Mouse (Mus musculus) lung, postnatal 0 days (tissue): ENCODE measurements at regions not wholly inside any gene's neighbourhood (a gene's known extent, or its start where the extent isn't known, plus 50 kb on each side); places are given as distances from the start of the nearest gene placed in this dataset.

Experiments used
- ATAC-seq: fragments of 200-750 bp; cut with Nextera tagmentation; 2 replicates; pipeline ENCODE4 v1.8.0; 2017; ENCODE audit warnings: moderate library complexity
- DNase-seq: peaks from one replicate; pipeline ENCODE4 v3.0.0-alpha.2; 2016; ENCODE audit warnings: low spot score
- H3K27ac ChIP-seq: fragments of 300-500 bp; sonication (generic); 2 replicates; pipeline ENCODE4 v1.5.1; 2014; ENCODE audit warnings: antibody characterized with exemption, mild to moderate bottlenecking, low read length, mixed read lengths
- H3K27me3 ChIP-seq: fragments of 300-500 bp; sonication (generic); replicated peaks from 2 replicates; pipeline ENCODE4 v1.6.1; 2014; ENCODE audit warnings: low read length, mixed read lengths; ENCODE audit not compliant: insufficient read depth
- H3K36me3 ChIP-seq: fragments of 300-500 bp; sonication (generic); 2 replicates; pipeline ENCODE4 v1.6.1; 2014; ENCODE audit warnings: low read length, mixed read lengths; ENCODE audit not compliant: insufficient read depth
- H3K4me1 ChIP-seq: fragments of 300-500 bp; sonication (generic); 2 replicates; pipeline ENCODE4 v1.6.1; 2014; ENCODE audit warnings: antibody characterized with exemption, low read depth, low read length, mixed read lengths; ENCODE audit not compliant: insufficient read depth
- H3K4me2 ChIP-seq: fragments of 300-500 bp; sonication (generic); replicated peaks from 2 replicates; pipeline ENCODE4 v1.6.1; 2014; ENCODE audit warnings: low read depth, mild to moderate bottlenecking, low read length, moderate library complexity, mixed read lengths
- H3K4me3 ChIP-seq: fragments of 300-500 bp; sonication (generic); 2 replicates; pipeline ENCODE4 v1.5.1; 2014; ENCODE audit warnings: low read depth, low read length
- H3K9ac ChIP-seq: fragments of 300-500 bp; sonication (generic); replicated peaks from 2 replicates; pipeline ENCODE4 v1.6.1; 2014; ENCODE audit warnings: low read depth, mild to moderate bottlenecking
- H3K9me3 ChIP-seq: fragments of 300-500 bp; sonication (generic); 2 replicates; pipeline ENCODE4 v1.6.1; 2016; ENCODE audit warnings: low read length, mixed read lengths
- CTCF ChIP-seq: IDR thresholded peaks from 2 replicates; pipeline ENCODE4 v1.5.1; 2016; ENCODE audit warnings: antibody characterized with exemption, mild to moderate bottlenecking
- EP300 ChIP-seq: IDR thresholded peaks from 2 replicates; pipeline ENCODE4 v1.6.1; 2016; ENCODE audit warnings: antibody characterized with exemption, mild to moderate bottlenecking, control low read depth
- WGBS: fragments of 180-500 bp; shearing (Covaris S2); extraction: QIAGEN DNeasy Blood & Tissue Kit; methylation state at CpG from one replicate; pipeline ENCODE4 v1.1.7; 2014; 5-methylcytosine and 5-hydroxymethylcytosine counted together

DNA sequence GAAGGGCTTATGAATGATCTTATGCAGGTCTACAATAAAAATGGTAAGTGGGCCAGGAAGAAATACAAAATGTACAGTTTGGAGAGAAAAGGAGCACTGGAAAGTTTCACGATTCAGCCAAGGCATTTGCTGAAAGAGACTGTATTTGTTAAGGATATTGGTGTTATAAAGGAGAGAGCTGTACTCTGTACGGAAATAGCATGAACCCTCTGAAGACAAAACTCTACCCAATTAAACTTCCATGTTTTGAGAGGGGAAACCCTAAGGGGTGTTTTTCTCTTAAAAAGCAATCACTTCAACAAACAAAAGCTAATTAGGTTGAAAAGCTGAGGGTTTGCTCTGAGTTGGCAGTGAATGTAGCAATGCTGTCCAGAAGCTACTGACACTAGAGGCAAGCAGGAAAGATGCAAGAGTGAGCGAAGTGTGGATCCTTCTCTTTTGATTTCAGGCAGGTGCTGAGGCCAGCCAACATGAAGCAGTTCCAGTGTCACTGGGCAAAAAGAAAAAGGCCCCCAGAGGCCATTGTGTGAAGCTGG lies 378.2 kb downstream of the Prdm13 start:
- no peaks in the 10 kb centered on the region for H3K36me3 ChIP-seq
- no peaks in the 10 kb centered on the region for H3K9me3 ChIP-seq
- H3K27me3 ChIP-seq, result no peaks in the 10 kb centered on the region
- no peak overlapping the region for H3K27ac ChIP-seq
- H3K4me1 ChIP-seq, result no peaks in the 10 kb centered on the region
- DNase-seq, result no peak
- no peak for ATAC-seq
- no peak overlapping the region for H3K4me3 ChIP-seq
- no peak overlapping the region for H3K4me2 ChIP-seq
- TF ChIP-seq CTCF (no peak), EP300 (no peak)
- 82% methylated on average over 3 of the region's 3 CpGs for WGBS
- H3K9ac ChIP-seq, result no peak overlapping the region

DNA sequence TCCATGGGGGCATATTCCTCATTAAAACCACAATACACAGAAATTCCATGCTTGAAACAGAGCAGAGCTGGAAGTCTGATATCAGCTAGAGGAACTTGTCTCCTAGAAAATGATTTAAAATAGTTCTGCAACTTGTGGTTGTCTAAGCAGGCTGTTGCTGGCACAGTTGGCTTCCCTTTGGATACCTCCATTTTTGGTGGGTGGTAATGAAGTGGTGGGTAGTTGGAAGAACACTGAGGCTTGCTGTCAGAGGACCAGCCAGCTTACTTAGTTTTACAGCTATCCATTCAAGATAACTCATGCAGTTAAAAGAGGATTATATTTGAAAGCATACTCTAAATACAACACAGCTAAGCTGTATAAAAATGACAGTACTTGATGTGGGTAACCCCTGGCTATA lies 385.6 kb downstream of the Prdm13 start:
- DNase-seq, result no peak
- Histone ChIP-seq H3K9ac (no peak overlapping the region), H3K27ac (no peak overlapping the region), H3K4me1 (no peaks in the 10 kb centered on the region), H3K4me2 (no peak overlapping the region), H3K9me3 (no peaks in the 10 kb centered on the region), H3K27me3 (no peaks in the 10 kb centered on the region), H3K36me3 (no peaks in the 10 kb centered on the region), H3K4me3 (no peak overlapping the region)
- ATAC-seq, result no peak
- TF ChIP-seq CTCF, result no peak
- no peak for TF ChIP-seq EP300

DNA sequence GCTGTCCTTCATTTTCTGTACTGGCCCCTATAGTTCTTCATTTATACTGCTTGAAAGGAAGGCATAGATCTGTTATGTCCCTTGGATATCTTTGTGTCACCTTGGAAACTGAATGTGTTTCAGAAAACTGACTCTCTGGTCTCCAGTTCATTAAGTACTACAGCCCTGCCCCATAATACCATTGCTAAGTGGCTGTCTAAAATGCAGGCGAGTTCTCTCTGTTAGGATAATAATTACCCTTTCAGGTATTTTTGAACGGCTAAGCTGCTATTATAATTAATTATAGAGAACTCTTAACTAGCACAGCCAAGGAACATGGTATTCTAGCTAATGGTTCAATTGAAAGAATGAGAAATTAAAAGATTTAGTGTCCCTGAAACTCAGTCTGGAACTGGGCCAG lies 418.5 kb downstream of the Prdm13 start:
- Histone ChIP-seq H3K9ac (no peak overlapping the region), H3K4me1 (no peaks in the 10 kb centered on the region), H3K27ac (no peak overlapping the region), H3K9me3 (no peaks in the 10 kb centered on the region), H3K36me3 (no peaks in the 10 kb centered on the region), H3K27me3 (no peaks in the 10 kb centered on the region), H3K4me2 (no peak overlapping the region), H3K4me3 (no peak overlapping the region)
- ATAC-seq, result no peak
- WGBS, result 63% methylated on average over 2 of the region's 2 CpGs
- no peak for TF ChIP-seq EP300
- no peak for TF ChIP-seq CTCF
- DNase-seq, result no peak

DNA sequence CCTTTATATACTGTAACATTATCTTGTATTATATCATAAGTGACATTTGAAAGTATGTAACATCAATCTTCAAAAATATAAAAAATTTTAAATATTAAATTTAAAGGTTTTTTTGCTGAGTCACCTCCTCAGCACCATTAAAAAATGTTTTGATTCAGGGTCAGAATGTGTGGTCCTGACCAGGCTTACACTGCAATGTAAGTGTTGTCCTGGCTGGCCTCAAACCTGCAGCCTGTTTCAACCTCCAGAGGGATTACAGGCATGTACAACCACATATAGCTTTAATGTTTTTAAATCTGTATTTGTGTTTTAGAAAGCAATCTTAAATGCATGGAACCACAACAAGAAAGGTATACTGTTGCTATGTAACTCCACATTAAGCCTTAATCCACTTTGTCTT lies 418.9 kb downstream of the Prdm13 start:
- Histone ChIP-seq H3K36me3 (no peaks in the 10 kb centered on the region), H3K27me3 (no peaks in the 10 kb centered on the region), H3K4me3 (no peak overlapping the region), H3K9ac (no peak overlapping the region), H3K9me3 (no peaks in the 10 kb centered on the region), H3K4me2 (no peak overlapping the region), H3K27ac (no peak overlapping the region), H3K4me1 (no peaks in the 10 kb centered on the region)
- no peak for ATAC-seq
- TF ChIP-seq EP300 (no peak), CTCF (no peak)
- no peak for DNase-seq

DNA sequence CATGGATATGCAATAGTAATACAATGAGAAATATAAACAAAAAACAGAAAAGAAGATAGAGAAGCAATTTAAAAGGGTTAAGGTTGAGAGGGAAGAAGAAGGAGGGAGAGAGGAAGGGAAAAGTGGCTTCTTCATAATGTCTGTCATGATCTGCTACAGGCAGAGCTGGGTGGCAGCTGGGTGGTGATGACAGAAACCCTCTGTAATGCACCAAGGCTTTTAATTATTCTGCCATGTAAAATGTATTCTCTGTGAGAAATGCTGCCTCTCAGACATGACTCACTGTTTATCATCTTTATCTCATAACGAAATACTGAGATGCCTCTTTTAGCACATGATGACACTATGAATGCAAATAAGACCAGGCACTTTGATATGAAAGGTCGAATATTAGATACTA lies 435.4 kb downstream of the Prdm13 start:
- H3K27ac ChIP-seq, result no peak overlapping the region
- H3K36me3 ChIP-seq, result no peaks in the 10 kb centered on the region
- no peaks in the 10 kb centered on the region for H3K27me3 ChIP-seq
- no peak overlapping the region for H3K4me2 ChIP-seq
- H3K9ac ChIP-seq, result no peak overlapping the region
- H3K4me3 ChIP-seq, result no peak overlapping the region
- 53% methylated on average over 2 of the region's 2 CpGs for WGBS
- DNase-seq (no peak), ATAC-seq (no peak)
- no peak for TF ChIP-seq EP300
- no peaks in the 10 kb centered on the region for H3K4me1 ChIP-seq
- H3K9me3 ChIP-seq, result no peaks in the 10 kb centered on the region

DNA sequence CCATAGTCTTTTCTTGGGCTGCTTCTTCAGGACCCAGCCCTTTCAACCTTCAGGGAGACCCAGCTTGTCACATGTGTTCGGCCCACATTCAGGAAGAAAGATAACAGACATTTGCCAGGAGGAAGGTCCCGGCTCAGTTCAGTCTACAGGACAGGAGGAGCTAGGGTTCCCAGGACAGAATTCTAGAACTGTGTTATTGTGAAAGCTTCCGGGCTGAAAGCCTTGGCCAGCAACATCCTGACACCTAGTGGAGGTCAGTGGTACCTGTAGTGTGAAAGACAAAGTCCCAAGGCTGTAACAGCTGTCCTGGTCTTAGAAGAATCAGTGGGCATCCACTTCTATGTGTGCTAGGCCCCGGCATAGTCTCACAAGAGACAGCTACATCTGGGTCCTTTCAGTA lies 463.1 kb downstream of the Prdm13 start:
- no peak for ATAC-seq
- Histone ChIP-seq H3K27me3 (no peaks in the 10 kb centered on the region), H3K4me1 (no peaks in the 10 kb centered on the region), H3K9me3 (no peaks in the 10 kb centered on the region), H3K36me3 (no peaks in the 10 kb centered on the region), H3K9ac (no peak overlapping the region), H3K4me2 (no peak overlapping the region), H3K4me3 (no peak overlapping the region), H3K27ac (no peak overlapping the region)
- DNase-seq, result peak; percentile 31
- WGBS, result 21% methylated on average over 4 of the region's 4 CpGs
- no peak for TF ChIP-seq EP300
- TF ChIP-seq CTCF, result peak; percentile 57

DNA sequence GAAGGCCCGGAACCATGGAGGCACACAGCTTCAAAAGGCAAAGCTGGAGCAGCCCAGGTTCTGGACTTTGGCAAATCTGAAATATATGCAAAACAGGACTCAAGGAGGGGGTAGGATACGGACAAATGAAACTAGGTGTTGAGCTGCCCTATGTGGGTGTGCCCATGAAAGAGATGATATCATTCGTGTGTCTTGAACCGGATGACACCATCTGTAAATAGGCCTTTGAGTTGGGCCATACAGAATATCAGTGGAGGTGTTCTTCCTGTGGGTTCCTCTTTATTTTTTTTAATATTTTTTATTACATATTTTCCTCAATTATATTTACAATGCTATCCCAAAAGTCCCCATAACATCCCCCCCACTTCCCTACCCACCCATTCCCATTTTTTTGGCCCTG lies 478.1 kb downstream of the Prdm13 start:
- Histone ChIP-seq H3K36me3 (no peaks in the 10 kb centered on the region), H3K4me1 (no peaks in the 10 kb centered on the region), H3K27me3 (no peaks in the 10 kb centered on the region), H3K27ac (no peak overlapping the region), H3K9ac (no peak overlapping the region), H3K4me3 (no peak overlapping the region), H3K4me2 (no peak overlapping the region), H3K9me3 (no peaks in the 10 kb centered on the region)
- TF ChIP-seq EP300 (no peak), CTCF (no peak)
- WGBS, result 90% methylated on average over 4 of the region's 4 CpGs
- ATAC-seq (no peak), DNase-seq (no peak)
